In the genomic region with DNA sequence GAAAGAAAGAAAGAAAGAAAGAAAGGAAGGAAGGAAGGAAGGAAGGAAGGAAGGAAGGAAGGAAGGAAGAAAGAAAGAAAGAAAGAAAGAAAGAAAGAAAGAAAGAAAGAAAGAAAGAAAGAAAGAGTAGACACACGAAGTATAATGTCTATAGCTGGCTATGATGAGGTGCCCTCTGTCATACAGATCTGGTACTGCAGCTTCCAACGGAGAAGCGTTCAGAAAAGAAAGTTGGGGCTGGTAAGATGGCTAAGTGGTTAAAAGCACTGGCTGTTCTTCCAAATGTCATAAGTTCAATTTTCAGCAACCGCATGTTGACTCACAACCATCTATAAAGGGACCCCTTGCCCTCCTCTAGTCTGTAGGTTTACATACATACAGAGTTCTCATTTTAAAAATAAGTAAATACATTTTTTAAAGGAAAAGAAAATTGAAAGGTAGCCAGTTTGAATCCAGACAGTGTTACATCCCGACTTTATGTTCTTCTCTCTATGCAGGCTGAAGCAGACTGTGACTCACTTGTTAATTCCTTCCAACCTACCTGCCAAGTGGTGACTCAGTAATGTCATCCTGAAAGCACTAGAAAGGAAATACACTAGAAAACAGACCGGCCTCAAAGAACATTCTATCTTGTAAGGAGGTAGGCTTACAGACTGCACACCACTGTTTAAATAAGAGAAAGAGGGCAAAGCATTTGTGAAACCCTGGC, we compare ENCODE assay signal across 8 mouse cellular contexts. TPM values are rescaled to one million over a fixed set of nuclear protein-coding genes. Genes with fewer than 3 reads are reported as not detected.
DNase-seq lines count a peak whose midpoint lies in the region; ATAC-seq and TF ChIP-seq lines count a peak whose summit lies in the region.

No protein-coding gene starts in this region.

- no peaks in the 10 kb centered on the region; the same call in 1 of the 2 replicates for H3K9me3 ChIP-seq in heart, embryonic 11.5 days (replicated peaks; ENCODE audit: control insufficient read depth, low read length)
- H3K9me3 ChIP-seq in lung, postnatal 0 days (ENCODE audit: low read length), result no peaks in the 10 kb centered on the region
- H3K9me3 ChIP-seq in neural tube, embryonic 15.5 days (replicated peaks), result no peaks in the 10 kb centered on the region

- no peak overlapping the region for H3K9ac ChIP-seq in heart, adult 2 months (ENCODE audit: low read depth, low read length)
- no peak overlapping the region for H3K9ac ChIP-seq in heart, embryonic 11.5 days (ENCODE audit: low read depth, low read length)
- no peak overlapping the region for H3K9ac ChIP-seq in lung, postnatal 0 days (replicated peaks; ENCODE audit: low read depth)
- H3K9ac ChIP-seq in neural tube, embryonic 15.5 days (replicated peaks), result no peak overlapping the region

- no peak overlapping the region for H3K4me2 ChIP-seq in heart, embryonic 11.5 days
- no peak overlapping the region for H3K4me2 ChIP-seq in lung, postnatal 0 days (replicated peaks; ENCODE audit: low read depth, low read length)
- H3K4me2 ChIP-seq in neural tube, embryonic 15.5 days, result no peak overlapping the region

- no peak for TF ChIP-seq EP300 in heart, adult 2 months (IDR thresholded peaks at IDR 0.05; ENCODE audit: insufficient read depth, low read depth, low read length)
- TF ChIP-seq EP300 in lung, postnatal 0 days (IDR thresholded peaks at IDR 0.05), result no peak

- DNase-seq in heart, adult 2 months, result peak in 1 of 2 experiments; percentile 37
- DNase-seq in right cerebral cortex, adult 18-20 months, result peak; percentile 73
- no peak for DNase-seq in right cerebral cortex, postnatal 36 days (ENCODE audit: low spot score in 2 of 2)
- DNase-seq in adrenal gland, postnatal 25 days, result peak; percentile 20
- DNase-seq in lung, postnatal 0 days (ENCODE audit: low spot score), result peak; percentile 29

- intact Hi-C loops in heart, adult 2 months (cut with DNase I), result no loop called here

- TF ChIP-seq POLR2A in heart, adult 2 months (IDR thresholded peaks at IDR 0.05; ENCODE audit: insufficient read depth, low read depth, low read length), result no peak

- no peaks in the 10 kb centered on the region for H3K36me3 ChIP-seq in heart, adult 2 months (ENCODE audit: control insufficient read depth, insufficient read depth, low read length)
- no peaks in the 10 kb centered on the region for H3K36me3 ChIP-seq in heart, embryonic 11.5 days (ENCODE audit: control insufficient read depth, insufficient read depth, low read length)
- H3K36me3 ChIP-seq in lung, postnatal 0 days (ENCODE audit: insufficient read depth, low read length), result no peaks in the 10 kb centered on the region
- no peaks in the 10 kb centered on the region for H3K36me3 ChIP-seq in neural tube, embryonic 15.5 days

- H3K4me3 ChIP-seq in heart, adult 2 months, result no peak overlapping the region
- no peak overlapping the region for H3K4me3 ChIP-seq in heart, embryonic 11.5 days (ENCODE audit: low read depth, low read length)
- H3K4me3 ChIP-seq in lung, postnatal 0 days (ENCODE audit: low read depth, low read length), result no peak overlapping the region
- H3K4me3 ChIP-seq in neural tube, embryonic 15.5 days (replicated peaks), result no peak overlapping the region

- H3K4me1 ChIP-seq in heart, adult 2 months (ENCODE audit: control insufficient read depth, insufficient read depth, low read length), result no peaks in the 10 kb centered on the region
- H3K4me1 ChIP-seq in heart, embryonic 11.5 days (ENCODE audit: control insufficient read depth, insufficient read depth, low read length), result no peaks in the 10 kb centered on the region
- H3K4me1 ChIP-seq in lung, postnatal 0 days (ENCODE audit: insufficient read depth, low read depth, low read length), result no peaks in the 10 kb centered on the region
- no peaks in the 10 kb centered on the region for H3K4me1 ChIP-seq in neural tube, embryonic 15.5 days

- H3K79me2 ChIP-seq in heart, adult 2 months (replicated peaks; ENCODE audit: control insufficient read depth, insufficient read depth, low read length), result no peaks in the 10 kb centered on the region

- no peak for ATAC-seq in heart, embryonic 11.5 days (replicated peaks; ENCODE audit: insufficient number of reproducible peaks, low FRiP score, low TSS enrichment)
- no peak for ATAC-seq in lung, postnatal 0 days
- no peak for ATAC-seq in neural tube, embryonic 15.5 days (ENCODE audit: low FRiP score)
- no peak for ATAC-seq in erythroblast, adult 5-6 weeks (replicated peaks; ENCODE audit: low FRiP score, poor library complexity, severe bottlenecking)

- peak; percentile 73 for TF ChIP-seq CTCF in heart, adult 2 months (IDR thresholded peaks at IDR 0.05)
- peak; percentile 61 for TF ChIP-seq CTCF in lung, postnatal 0 days (IDR thresholded peaks at IDR 0.05)

- 31% methylated on average over 6 of the region's 6 CpGs for WGBS in heart, adult 2 months
- 47% methylated on average over 6 of the region's 6 CpGs for WGBS in heart, embryonic 11.5 days (ENCODE audit: insufficient replicate concordance)
- WGBS in lung, postnatal 0 days, result 39% methylated on average over 6 of the region's 6 CpGs
- 55% methylated on average over 6 of the region's 6 CpGs for WGBS in neural tube, embryonic 15.5 days

- H3K27ac ChIP-seq in heart, adult 2 months, result no peak overlapping the region
- H3K27ac ChIP-seq in heart, embryonic 11.5 days (ENCODE audit: low read depth, low read length), result no peak overlapping the region
- no peak overlapping the region for H3K27ac ChIP-seq in lung, postnatal 0 days (ENCODE audit: low read length)
- no peak overlapping the region for H3K27ac ChIP-seq in neural tube, embryonic 15.5 days (replicated peaks)

- H3K27me3 ChIP-seq in heart, adult 2 months (ENCODE audit: control insufficient read depth, insufficient read depth, low read length), result no peaks in the 10 kb centered on the region
- H3K27me3 ChIP-seq in heart, embryonic 11.5 days (ENCODE audit: control insufficient read depth, insufficient read depth, low read length), result no peaks in the 10 kb centered on the region
- H3K27me3 ChIP-seq in lung, postnatal 0 days (replicated peaks; ENCODE audit: insufficient read depth, low read length), result no peaks in the 10 kb centered on the region
- no peaks in the 10 kb centered on the region for H3K27me3 ChIP-seq in neural tube, embryonic 15.5 days (replicated peaks)

RNA-seq across cellular contexts. Expression of a gene that starts 31.4 kb away (rescaled TPM):
- 10 to 100 TPM; 12.9 to 16.2 TPM for total RNA-seq in heart, adult 2 months (2021)
- 10.9 and 14.2 TPM in 2 replicates for polyA plus RNA-seq in heart, adult 2 months (2012; rRNA removed)
- polyA plus RNA-seq in heart, embryonic 11.5 days (2014; fragmentation: Nextera tagmentation; extraction: Ambion mirVana), result 0.13 and 0.23 TPM in 2 replicates
- 1.1 and 2.6 TPM in 2 replicates for total RNA-seq in adrenal gland, postnatal 25 days (2021)
- 0.11 and 0.17 TPM in 2 replicates for polyA plus RNA-seq in lung, postnatal 0 days (2015; fragmentation: Nextera tagmentation; extraction: Ambion mirVana)
- polyA plus RNA-seq in neural tube, embryonic 15.5 days (2015; fragmentation: Nextera tagmentation; extraction: Ambion mirVana), result 28.8 and 33.9 TPM in 2 replicates
- total RNA-seq in erythroblast, adult 5-6 weeks (2015; ENCODE audit: low replicate concordance), result not detected in 2 replicates
- total RNA-seq in erythroblast, adult 5-6 weeks (2017; ENCODE audit: low replicate concordance), result not detected in 2 replicates

Comparison
In these comparisons a context has a peak if more than half of its experiments do, and no peak if none do; other contexts are left out.
1. DNase-seq: peak in right cerebral cortex, adult 18-20 months (single experiment), adrenal gland, postnatal 25 days (single experiment) and lung, postnatal 0 days (single experiment); none in right cerebral cortex, postnatal 36 days (0 of 2).